Mouse (Mus musculus) neutrophil, adult 5-6 weeks (primary cell): ENCODE data around the gene Tmem132d. TPM values are rescaled to one million over a fixed set of nuclear protein-coding genes. Genes with fewer than 3 reads are reported as not detected.

Experiments
- ATAC-seq: fragments of 151-379, 151-347 bp; 2 replicates; pipeline ENCODE4 v1.8.0; 2017; ENCODE audit warnings: mild to moderate bottlenecking, moderate TSS enrichment; ENCODE audit not compliant: insufficient number of reproducible peaks, poor library complexity, low FRiP score, severe bottlenecking; ENCODE audit errors: extremely low read depth
- total RNA-seq: library from RNA; stranded (forward); fragments of 200-1000 nt; gene quantifications from 2 replicates; pipeline ENCODE4 v1.2.3, GENCODE M21; 2017

Tmem132d gene
- total RNA-seq, 1 experiment from 2014 or later, result not detected

GRCm38 (mm10) chr5:127883021-127883420, 549.9 kb downstream of the Tmem132d start:
- ATAC-seq, result no peak

GRCm38 (mm10) chr5:127874461-127874860, 558.4 kb downstream of the Tmem132d start:
- ATAC-seq, result no peak

- no peak for ATAC-seq
Measured at GRCm38 (mm10) chr5:127865157-127865556, 567.7 kb downstream of the Tmem132d start.

GRCm38 (mm10) chr5:127859719-127860118, 573.2 kb downstream of the Tmem132d start:
- ATAC-seq, result no peak

- ATAC-seq, result no peak
Measured at GRCm38 (mm10) chr5:127852305-127852704, 580.6 kb downstream of the Tmem132d start.

GRCm38 (mm10) chr5:127831791-127832190, 601.1 kb downstream of the Tmem132d start:
- no peak for ATAC-seq

- no peak for ATAC-seq
Measured at GRCm38 (mm10) chr5:127830831-127831230, 602.0 kb downstream of the Tmem132d start.

- no peak for ATAC-seq
Measured at GRCm38 (mm10) chr5:127828756-127829155, 604.1 kb downstream of the Tmem132d start.

- no peak for ATAC-seq
Measured at GRCm38 (mm10) chr5:127821960-127822359, 610.9 kb downstream of the Tmem132d start.

- ATAC-seq, result no peak
Measured at GRCm38 (mm10) chr5:127815292-127815691, 617.6 kb downstream of the Tmem132d start.

- no peak for ATAC-seq
Measured at GRCm38 (mm10) chr5:127807419-127807818, 625.5 kb downstream of the Tmem132d start.

GRCm38 (mm10) chr5:127806850-127807249, 626.0 kb downstream of the Tmem132d start:
- ATAC-seq, result no peak

- ATAC-seq, result no peak
Measured at GRCm38 (mm10) chr5:127800907-127801306, 632.0 kb downstream of the Tmem132d start.

GRCm38 (mm10) chr5:127781221-127781620, 651.7 kb downstream of the Tmem132d start:
- ATAC-seq, result no peak

GRCm38 (mm10) chr5:127775749-127776148, 657.1 kb downstream of the Tmem132d start:
- no peak for ATAC-seq

GRCm38 (mm10) chr5:127758576-127758975, 674.3 kb downstream of the Tmem132d start:
- ATAC-seq, result no peak

- ATAC-seq, result no peak
Measured at GRCm38 (mm10) chr5:127756671-127757423, 676.0 kb downstream of the Tmem132d start.

- no peak for ATAC-seq
Measured at GRCm38 (mm10) chr5:127756011-127756410, 676.9 kb downstream of the Tmem132d start.

GRCm38 (mm10) chr5:127755594-127755993, 677.3 kb downstream of the Tmem132d start:
- no peak for ATAC-seq

GRCm38 (mm10) chr5:127751262-127751975, 681.5 kb downstream of the Tmem132d start:
- no peak for ATAC-seq
